Mouse (Mus musculus): ENCODE results near the gene Gm13420. TPM values are rescaled to one million over a fixed set of nuclear protein-coding genes. Genes with fewer than 3 reads are reported as not detected.
A peak's percentile ranks its signal among the peaks of the same experiment; 100 is the strongest.

Gene Gm13420
- polyA plus RNA-seq, 1 experiment, result 6.1 TPM

DNA sequence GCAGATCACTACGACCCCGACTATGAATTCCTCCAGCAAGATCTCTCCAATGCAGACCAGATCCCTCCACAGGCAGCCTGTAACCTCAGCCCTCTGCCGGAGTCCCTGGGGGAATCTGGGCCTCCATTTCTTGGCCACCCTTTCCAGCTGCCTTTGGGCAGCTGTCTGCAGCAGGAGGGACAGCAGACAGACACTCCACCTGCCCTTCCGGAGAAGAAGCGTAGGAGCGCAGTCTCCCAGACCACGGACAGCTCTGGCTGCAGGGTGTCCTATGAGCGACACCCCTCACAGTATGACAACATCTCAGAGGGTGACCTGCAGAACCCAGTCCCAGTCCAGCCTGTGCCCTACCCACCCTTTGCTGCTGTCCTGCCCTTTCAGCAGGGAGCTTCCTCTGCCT, 49.3 kb downstream of the Gm13420 start:
- no peak overlapping the region for H3K4me3 ChIP-seq (ENCODE audit: insufficient read depth, low read depth, low read length)
- TF ChIP-seq POLR2A (IDR thresholded peaks at IDR 0.05; ENCODE audit: low read depth, low read length) (no peak), CTCF (conservative IDR thresholded peaks at IDR 0.05; ENCODE audit: insufficient read depth, insufficient read length, low read depth, low read length) (no peak)
- H3K4me1 ChIP-seq (ENCODE audit: control insufficient read depth, insufficient read depth, low read length), result no peaks in the 10 kb centered on the region
- no peaks in the 10 kb centered on the region for H3K27me3 ChIP-seq (replicated peaks; ENCODE audit: control insufficient read depth, insufficient read depth, low read length)
- H3K27ac ChIP-seq (ENCODE audit: insufficient read depth, low read depth, low read length), result no peak overlapping the region
- H3K36me3 ChIP-seq (ENCODE audit: control insufficient read depth, insufficient read depth, low read length), result no peaks in the 10 kb centered on the region
- no peak for DNase-seq
- WGBS, result 85% methylated on average over 8 of the region's 8 CpGs

DNA sequence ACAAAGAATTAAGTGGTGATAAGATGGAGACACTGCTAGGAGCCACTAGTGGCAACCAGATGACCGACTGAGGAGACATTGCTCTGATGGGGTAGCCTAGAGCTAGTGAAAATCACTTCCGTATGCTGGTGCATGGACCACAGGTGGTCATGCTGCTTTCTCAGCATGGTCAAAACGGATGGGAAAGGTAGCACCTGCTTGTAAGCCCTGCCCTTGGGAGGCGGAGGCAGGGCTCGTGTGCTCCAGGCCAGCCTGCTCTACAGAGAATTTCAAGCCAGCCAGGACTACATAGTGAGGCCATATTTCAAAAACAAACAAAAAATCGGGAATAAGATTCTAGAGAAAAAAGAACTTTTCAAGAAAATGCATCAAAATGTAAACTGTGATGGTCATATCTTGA, 50.1 kb downstream of the Gm13420 start:
- WGBS, result 89% methylated on average over 6 of the region's 6 CpGs
- Histone ChIP-seq H3K4me3 (ENCODE audit: insufficient read depth, low read depth, low read length) (no peak overlapping the region), H3K27me3 (replicated peaks; ENCODE audit: control insufficient read depth, insufficient read depth, low read length) (no peaks in the 10 kb centered on the region), H3K27ac (ENCODE audit: insufficient read depth, low read depth, low read length) (no peak overlapping the region), H3K36me3 (ENCODE audit: control insufficient read depth, insufficient read depth, low read length) (no peaks in the 10 kb centered on the region), H3K4me1 (ENCODE audit: control insufficient read depth, insufficient read depth, low read length) (no peaks in the 10 kb centered on the region)
- no peak for DNase-seq
- no peak for TF ChIP-seq CTCF (conservative IDR thresholded peaks at IDR 0.05; ENCODE audit: insufficient read depth, insufficient read length, low read depth, low read length)

DNA sequence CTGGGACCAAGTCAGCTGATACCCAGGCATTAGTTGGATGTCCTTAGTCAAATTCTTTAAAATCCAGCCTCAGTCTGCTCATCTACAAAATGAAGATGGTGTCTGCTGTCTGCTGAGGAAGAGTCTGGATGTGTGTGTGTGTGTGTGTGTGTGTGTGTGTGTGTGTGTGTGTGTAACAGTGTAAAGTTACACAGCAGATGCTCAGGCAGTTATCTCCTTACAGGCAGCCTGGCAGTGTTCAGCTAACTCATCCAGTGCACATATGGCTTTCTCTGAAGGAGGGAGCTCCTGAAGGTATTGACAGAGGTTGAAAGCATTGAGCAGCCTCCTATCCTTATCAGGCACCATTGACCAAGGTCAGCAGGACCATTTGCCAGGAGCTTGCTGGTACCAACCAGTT, 50.6 kb downstream of the Gm13420 start:
- no peak for TF ChIP-seq POLR2A (IDR thresholded peaks at IDR 0.05; ENCODE audit: low read depth, low read length)
- no peak for TF ChIP-seq CTCF (conservative IDR thresholded peaks at IDR 0.05; ENCODE audit: insufficient read depth, insufficient read length, low read depth, low read length)
- no peak overlapping the region for H3K4me3 ChIP-seq (ENCODE audit: insufficient read depth, low read depth, low read length)

DNA sequence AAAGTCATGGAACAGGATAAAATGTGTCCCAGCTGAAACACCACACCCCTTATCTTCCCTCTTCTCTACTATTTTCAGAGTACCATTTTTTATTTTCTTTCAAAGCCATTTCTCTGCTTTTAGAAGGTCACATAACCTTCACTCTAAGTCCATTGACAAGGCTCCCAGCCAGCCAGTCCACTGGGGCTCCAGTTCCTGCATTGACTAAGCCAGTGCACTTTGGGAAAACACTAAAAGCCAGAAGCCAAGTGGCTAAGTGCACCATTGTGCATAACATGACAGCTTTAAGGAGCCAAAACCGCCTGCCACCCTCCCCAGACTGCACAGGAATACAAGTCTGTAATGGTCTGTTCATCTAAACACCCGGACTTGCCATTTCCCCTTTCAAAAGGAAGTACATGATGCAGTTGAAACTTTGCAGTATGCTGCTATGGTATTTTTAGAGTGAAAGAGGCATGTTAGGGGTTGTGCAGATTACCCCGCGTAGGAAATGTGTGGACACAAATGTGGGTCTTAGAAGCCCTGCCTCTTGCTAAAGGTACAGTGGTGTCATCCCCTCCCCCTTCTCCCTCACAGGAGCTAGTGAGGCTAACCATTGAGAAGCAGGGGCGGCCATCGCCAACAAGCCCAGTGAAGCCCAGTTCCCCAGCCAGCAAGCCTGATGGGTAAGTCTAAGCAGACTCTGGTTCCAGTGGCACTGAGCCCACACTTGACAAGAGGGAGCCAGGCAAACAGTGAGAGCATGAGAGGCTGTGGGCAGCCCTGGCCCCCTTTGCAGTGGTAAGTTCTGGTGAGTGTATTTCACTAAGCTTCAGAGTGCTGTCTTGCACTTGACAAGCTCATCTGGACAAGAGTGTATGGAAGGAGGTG, 52.8 kb downstream of the Gm13420 start:
- TF ChIP-seq POLR2A (IDR thresholded peaks at IDR 0.05; ENCODE audit: low read depth, low read length) (no peak), CTCF (conservative IDR thresholded peaks at IDR 0.05; ENCODE audit: insufficient read depth, insufficient read length, low read depth, low read length) (no peak)
- Histone ChIP-seq H3K36me3 (ENCODE audit: control insufficient read depth, insufficient read depth, low read length) (no peaks in the 10 kb centered on the region), H3K27me3 (replicated peaks; ENCODE audit: control insufficient read depth, insufficient read depth, low read length) (no peaks in the 10 kb centered on the region), H3K4me1 (ENCODE audit: control insufficient read depth, insufficient read depth, low read length) (no peaks in the 10 kb centered on the region), H3K4me3 (ENCODE audit: insufficient read depth, low read depth, low read length) (no peak overlapping the region), H3K27ac (ENCODE audit: insufficient read depth, low read depth, low read length) (no peak overlapping the region)
- no peak for DNase-seq
- WGBS, result 88% methylated on average over 6 of the region's 6 CpGs

More for the DNA sequence above, 50.6 kb downstream of the Gm13420 start:
- H3K27me3 ChIP-seq (replicated peaks; ENCODE audit: control insufficient read depth, insufficient read depth, low read length), result no peaks in the 10 kb centered on the region
- H3K27ac ChIP-seq (ENCODE audit: insufficient read depth, low read depth, low read length), result no peak overlapping the region
- no peak for DNase-seq
- H3K4me1 ChIP-seq (ENCODE audit: control insufficient read depth, insufficient read depth, low read length), result no peaks in the 10 kb centered on the region
- no peaks in the 10 kb centered on the region for H3K36me3 ChIP-seq (ENCODE audit: control insufficient read depth, insufficient read depth, low read length)

DNA sequence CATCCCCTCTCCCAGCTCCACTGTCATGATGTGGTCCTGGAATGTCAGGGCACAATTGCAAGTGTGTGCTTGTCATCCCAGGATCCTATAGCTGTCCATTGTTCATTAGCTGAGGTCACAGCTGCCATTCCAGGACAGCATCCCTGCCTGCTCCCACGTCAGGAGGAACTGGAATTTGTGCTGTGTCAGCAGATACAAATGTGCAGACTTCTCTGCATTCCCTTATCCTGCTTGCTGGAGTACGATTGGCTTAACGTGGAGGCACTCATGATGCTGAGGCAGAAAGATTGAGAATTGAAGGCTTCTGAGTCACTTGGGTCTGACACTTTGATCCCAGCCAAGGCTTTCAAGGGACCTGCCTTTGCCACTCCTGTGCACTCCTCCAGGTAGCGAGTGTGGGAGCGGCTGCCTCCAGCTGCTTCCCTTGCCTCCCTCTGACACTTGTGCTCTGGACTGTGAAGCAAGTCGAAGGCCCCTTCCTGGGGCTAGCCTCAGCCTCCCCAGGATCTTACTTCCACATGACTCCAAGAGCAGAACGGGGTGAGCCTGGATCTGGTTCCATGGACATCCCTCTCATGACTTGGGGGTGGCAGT, 55.2 kb downstream of the Gm13420 start:
- Histone ChIP-seq H3K4me1 (ENCODE audit: control insufficient read depth, insufficient read depth, low read length) (no peaks in the 10 kb centered on the region), H3K27ac (ENCODE audit: insufficient read depth, low read depth, low read length) (no peak overlapping the region), H3K4me3 (ENCODE audit: insufficient read depth, low read depth, low read length) (no peak overlapping the region), H3K27me3 (replicated peaks; ENCODE audit: control insufficient read depth, insufficient read depth, low read length) (no peaks in the 10 kb centered on the region), H3K36me3 (ENCODE audit: control insufficient read depth, insufficient read depth, low read length) (no peaks in the 10 kb centered on the region)
- WGBS, result 62% methylated on average over 7 of the region's 7 CpGs
- no peak for TF ChIP-seq CTCF (conservative IDR thresholded peaks at IDR 0.05; ENCODE audit: insufficient read depth, insufficient read length, low read depth, low read length)
- TF ChIP-seq POLR2A (IDR thresholded peaks at IDR 0.05; ENCODE audit: low read depth, low read length), result no peak
- DNase-seq, result peak; percentile 12

Other genes starting within 250 kb of the Gm13420 start
- 38.9 and 41.7 TPM in 2 replicates for gene Rapgef1, start 132.0 kb downstream of the Gm13420 start, polyA plus RNA-seq (2012; rRNA removed)
- gene Gm13547, start 7.6 kb upstream of the Gm13420 start, polyA plus RNA-seq (2012; rRNA removed), result not detected in 2 replicates
- gene Coq4, start 35.8 kb upstream of the Gm13420 start, polyA plus RNA-seq (2012; rRNA removed), result 87.5 and 111 TPM in 2 replicates
- 32.7 and 46.2 TPM in 2 replicates for gene Trub2, start 36.8 kb upstream of the Gm13420 start, polyA plus RNA-seq (2012; rRNA removed)
- gene Slc27a4, start 50.9 kb upstream of the Gm13420 start, polyA plus RNA-seq (2012; rRNA removed), result 49.7 and 56.2 TPM in 2 replicates
- gene Urm1, start 68.4 kb upstream of the Gm13420 start, polyA plus RNA-seq (2012; rRNA removed), result 43.9 and 48.1 TPM in 2 replicates
- 2.3 and 3.3 TPM in 2 replicates for gene Cercam, start 117.5 kb upstream of the Gm13420 start, polyA plus RNA-seq (2012; rRNA removed)
- gene Odf2, start 137.5 kb upstream of the Gm13420 start, polyA plus RNA-seq (2012; rRNA removed), result 17.6 and 21.5 TPM in 2 replicates
- gene Gle1, start 183.7 kb upstream of the Gm13420 start, polyA plus RNA-seq (2012; rRNA removed), result 21.1 and 25.4 TPM in 2 replicates
- gene Sptan1, start 213.9 kb upstream of the Gm13420 start, polyA plus RNA-seq (2012; rRNA removed), result 237 and 250 TPM in 2 replicates